Mouse (Mus musculus) hindbrain, postnatal 0 days (tissue): ENCODE data around the gene Cpne4. TPM values are rescaled to one million over a fixed set of nuclear protein-coding genes. Genes with fewer than 3 reads are reported as not detected.

Experiments
- ATAC-seq: fragments of 200-750 bp; cut with Nextera tagmentation; 2 replicates; pipeline ENCODE4 v1.8.0; 2017; ENCODE audit warnings: mild to moderate bottlenecking, moderate TSS enrichment, moderate library complexity
- DNase-seq: peaks from one replicate; pipeline ENCODE4 v3.0.0-alpha.2; 2015; ENCODE audit warnings: low spot score
- H3K27ac ChIP-seq: fragments of 300-500 bp; sonication (generic); 2 replicates; pipeline ENCODE4 v1.5.1; 2014; ENCODE audit warnings: mild to moderate bottlenecking
- H3K27me3 ChIP-seq: fragments of 300-500 bp; sonication (generic); 2 replicates; pipeline ENCODE4 v1.6.1; 2014; ENCODE audit warnings: low read length, mixed read lengths; ENCODE audit not compliant: insufficient read depth
- H3K36me3 ChIP-seq: fragments of 300-500 bp; sonication (generic); 2 replicates; pipeline ENCODE4 v1.6.1; 2014; ENCODE audit warnings: low read length, mixed read lengths; ENCODE audit not compliant: insufficient read depth
- H3K4me1 ChIP-seq: fragments of 300-500 bp; sonication (generic); 2 replicates; pipeline ENCODE4 v1.6.1; 2014; ENCODE audit warnings: antibody characterized with exemption, low read length, mixed read lengths; ENCODE audit not compliant: insufficient read depth
- H3K4me2 ChIP-seq: fragments of 300-500 bp; sonication (generic); 2 replicates; pipeline ENCODE4 v1.6.1; 2014; ENCODE audit warnings: low read depth, mild to moderate bottlenecking, low read length, moderate library complexity, mixed read lengths
- H3K4me3 ChIP-seq: fragments of 300-500 bp; sonication (generic); 2 replicates; pipeline ENCODE4 v1.5.1; 2014; ENCODE audit warnings: low read length
- H3K9ac ChIP-seq: fragments of 300-500 bp; sonication (generic); replicated peaks from 2 replicates; pipeline ENCODE4 v1.6.1; 2014; ENCODE audit warnings: mild to moderate bottlenecking, low read length, moderate library complexity, mixed read lengths
- H3K9me3 ChIP-seq: fragments of 300-500 bp; sonication (generic); 2 replicates; pipeline ENCODE4 v1.6.1; 2016; ENCODE audit warnings: low read length, mixed read lengths
- CTCF ChIP-seq: IDR thresholded peaks from 2 replicates; pipeline ENCODE4 v1.5.1; 2016; ENCODE audit warnings: antibody characterized with exemption, control low read depth, low read depth
- WGBS: fragments of 180-500 bp; shearing (Covaris S2); extraction: QIAGEN DNeasy Blood & Tissue Kit; methylation state at CpG from one replicate; pipeline ENCODE4 v1.1.7; 2014; 5-methylcytosine and 5-hydroxymethylcytosine counted together
- polyA plus RNA-seq: library from polyadenylated mRNA; unstranded; fragments of >200 nt; fragmentation: Nextera tagmentation; extraction: Ambion mirVana; gene quantifications from 2 replicates; pipeline ENCODE4 v1.2.1, GENCODE M21; 2015
- total RNA-seq: library from RNA; depleted of rRNA; stranded (reverse); fragments of >200 nt; gene quantifications from 2 replicates; pipeline ENCODE4 v1.2.3, GENCODE M21; 2014

Gene Cpne4
- total and polyA plus RNA-seq, 2 experiments from 2014 or later: 10.9 to 19.3 TPM

DNA sequence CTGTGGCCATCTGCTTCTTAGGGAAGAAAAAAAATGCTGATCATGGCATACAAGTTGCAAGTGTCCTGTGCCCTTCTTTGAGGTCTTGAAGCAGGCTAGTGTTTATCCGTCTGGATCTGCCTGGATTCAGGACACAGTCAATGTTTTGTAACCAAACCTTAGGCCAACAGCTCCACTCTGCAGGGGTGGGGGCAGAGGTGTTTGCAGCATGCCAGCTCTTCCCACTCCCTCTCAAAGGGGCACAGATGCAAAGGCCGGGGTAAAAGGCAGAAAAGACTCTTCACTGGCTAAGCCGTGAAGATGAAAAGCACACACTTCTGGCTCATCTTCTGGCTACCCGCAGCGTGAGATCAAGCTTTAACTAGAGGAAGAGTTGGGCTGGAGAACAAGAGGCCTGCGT is 69.6 kb downstream of the Cpne4 start:
- Histone ChIP-seq H3K27ac (no peak overlapping the region), H3K4me3 (no peak overlapping the region), H3K27me3 (no peaks in the 10 kb centered on the region), H3K9me3 (no peaks in the 10 kb centered on the region), H3K4me1 (no peaks in the 10 kb centered on the region), H3K36me3 (no peaks in the 10 kb centered on the region), H3K4me2 (no peak overlapping the region), H3K9ac (no peak overlapping the region)
- TF ChIP-seq CTCF: no peak
- 50% methylated on average over 6 of the region's 6 CpGs for WGBS
- ATAC-seq (no peak), DNase-seq (peak; percentile 20)

DNA sequence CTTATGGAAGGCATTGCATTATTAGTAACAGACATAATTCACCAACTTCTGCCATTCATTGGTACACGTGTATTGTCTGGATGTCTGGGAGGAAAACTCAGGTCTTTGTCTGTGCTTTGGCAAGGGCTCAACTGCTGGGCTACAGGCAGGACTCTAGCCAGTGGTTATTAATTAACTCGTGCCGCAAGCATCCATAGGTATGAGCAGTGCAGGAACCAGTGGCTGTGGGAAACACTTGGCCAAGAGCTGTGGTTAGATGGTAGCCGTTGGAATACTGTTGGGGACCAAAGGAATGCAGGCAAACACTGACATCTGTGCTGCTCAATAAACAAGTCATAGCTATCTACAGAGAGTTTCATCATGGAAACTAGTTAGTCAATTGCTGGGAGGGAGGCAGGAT is 76.5 kb downstream of the Cpne4 start:
- Histone ChIP-seq H3K9me3 (no peaks in the 10 kb centered on the region), H3K4me3 (no peak overlapping the region), H3K27me3 (no peaks in the 10 kb centered on the region), H3K4me2 (no peak overlapping the region), H3K27ac (no peak overlapping the region), H3K4me1 (no peaks in the 10 kb centered on the region), H3K36me3 (no peaks in the 10 kb centered on the region), H3K9ac (no peak overlapping the region)
- WGBS: 57% methylated on average over 4 of the region's 4 CpGs
- TF ChIP-seq CTCF: no peak
- no peak for DNase-seq
- ATAC-seq: no peak

DNA sequence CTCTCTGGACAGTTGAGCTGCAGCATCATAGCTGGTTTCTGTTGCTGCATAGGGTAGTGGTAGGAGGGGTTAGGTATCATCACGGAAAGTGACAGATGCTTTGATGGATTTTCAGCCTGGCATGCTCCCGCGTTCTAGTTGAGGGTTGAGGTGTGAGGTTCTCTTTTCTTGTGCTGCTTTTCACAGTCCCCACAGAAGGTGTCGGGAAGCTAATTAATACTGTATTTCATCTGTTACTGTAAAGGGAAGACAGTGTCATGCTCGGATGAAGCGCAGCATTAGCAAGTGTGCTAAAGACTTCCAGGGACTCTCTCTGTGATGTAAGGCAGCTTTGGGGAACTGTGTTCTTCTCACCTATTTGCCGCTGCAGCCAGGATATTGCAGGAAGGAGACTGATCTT is 80.7 kb downstream of the Cpne4 start:
- Histone ChIP-seq H3K27me3 (no peaks in the 10 kb centered on the region), H3K27ac (no peak overlapping the region), H3K4me1 (no peaks in the 10 kb centered on the region), H3K4me2 (no peak overlapping the region), H3K9me3 (no peaks in the 10 kb centered on the region), H3K4me3 (no peak overlapping the region), H3K36me3 (no peaks in the 10 kb centered on the region), H3K9ac (no peak overlapping the region)
- TF ChIP-seq CTCF: no peak
- ATAC-seq (no peak), DNase-seq (no peak)
- WGBS: 59% methylated on average over 7 of the region's 7 CpGs

DNA sequence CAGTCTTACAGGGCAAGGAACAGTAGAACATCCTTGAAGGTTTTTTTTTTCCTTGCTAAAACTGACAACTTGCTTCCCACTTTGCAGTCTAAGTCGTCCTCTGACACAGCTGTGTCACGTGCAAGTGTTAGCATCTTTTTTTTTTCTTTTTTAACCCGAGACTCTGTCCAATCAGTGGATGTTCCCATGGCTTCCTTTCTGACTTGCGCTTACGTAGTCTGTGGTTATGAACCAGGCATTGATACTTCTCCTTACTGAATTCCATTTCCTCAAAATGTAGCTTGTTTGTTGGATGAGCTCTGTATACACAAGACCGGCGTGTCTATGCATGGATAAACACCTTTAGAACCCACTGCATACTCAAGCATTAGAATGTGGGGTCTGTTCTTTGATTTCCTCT is 82.2 kb downstream of the Cpne4 start:
- TF ChIP-seq CTCF: no peak
- ATAC-seq (no peak), DNase-seq (no peak)
- Histone ChIP-seq H3K9me3 (no peaks in the 10 kb centered on the region), H3K4me3 (no peak overlapping the region), H3K36me3 (no peaks in the 10 kb centered on the region), H3K4me1 (no peaks in the 10 kb centered on the region), H3K27me3 (no peaks in the 10 kb centered on the region), H3K9ac (no peak overlapping the region), H3K4me2 (no peak overlapping the region), H3K27ac (no peak overlapping the region)
- 78% methylated on average over 7 of the region's 7 CpGs for WGBS

DNA sequence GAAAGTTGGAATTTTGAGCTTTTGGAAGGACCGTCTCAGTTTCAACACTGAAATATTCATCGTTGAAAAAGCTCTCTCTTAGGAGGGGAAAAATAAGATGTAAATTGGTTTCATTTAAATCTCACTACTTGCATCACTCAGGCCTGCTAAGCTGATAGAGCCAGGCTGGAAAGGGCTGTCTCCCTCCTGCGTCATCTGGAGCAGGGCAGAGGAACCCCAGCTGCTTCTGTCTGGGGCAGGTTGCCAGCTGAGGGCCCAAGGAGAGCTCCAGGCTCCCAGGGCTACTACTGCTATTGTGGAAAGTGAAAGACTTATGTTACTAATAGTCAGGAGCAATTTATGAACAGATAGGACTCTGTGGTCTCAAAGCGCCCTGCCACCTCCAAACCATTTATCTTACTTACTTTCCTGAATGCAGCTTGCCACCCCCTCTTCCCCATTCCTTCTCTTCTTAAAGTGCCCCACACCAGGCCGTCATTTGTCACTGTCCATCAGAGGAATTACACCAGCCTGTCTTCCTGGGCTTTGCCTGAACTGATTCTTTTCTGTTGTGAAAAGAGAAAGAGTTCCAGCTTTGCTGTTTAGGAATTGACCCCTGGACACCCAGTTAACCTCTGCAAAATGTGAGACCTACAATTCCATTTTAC is 99.4 kb downstream of the Cpne4 start:
- Histone ChIP-seq H3K4me1 (no peaks in the 10 kb centered on the region), H3K9ac (no peak overlapping the region), H3K36me3 (no peaks in the 10 kb centered on the region), H3K27ac (no peak overlapping the region), H3K4me2 (no peak overlapping the region), H3K27me3 (no peaks in the 10 kb centered on the region), H3K4me3 (no peak overlapping the region), H3K9me3 (no peaks in the 10 kb centered on the region)
- no peak for TF ChIP-seq CTCF
- ATAC-seq (no peak), DNase-seq (peak; percentile 29)
- WGBS: 48% methylated on average over 5 of the region's 5 CpGs

DNA sequence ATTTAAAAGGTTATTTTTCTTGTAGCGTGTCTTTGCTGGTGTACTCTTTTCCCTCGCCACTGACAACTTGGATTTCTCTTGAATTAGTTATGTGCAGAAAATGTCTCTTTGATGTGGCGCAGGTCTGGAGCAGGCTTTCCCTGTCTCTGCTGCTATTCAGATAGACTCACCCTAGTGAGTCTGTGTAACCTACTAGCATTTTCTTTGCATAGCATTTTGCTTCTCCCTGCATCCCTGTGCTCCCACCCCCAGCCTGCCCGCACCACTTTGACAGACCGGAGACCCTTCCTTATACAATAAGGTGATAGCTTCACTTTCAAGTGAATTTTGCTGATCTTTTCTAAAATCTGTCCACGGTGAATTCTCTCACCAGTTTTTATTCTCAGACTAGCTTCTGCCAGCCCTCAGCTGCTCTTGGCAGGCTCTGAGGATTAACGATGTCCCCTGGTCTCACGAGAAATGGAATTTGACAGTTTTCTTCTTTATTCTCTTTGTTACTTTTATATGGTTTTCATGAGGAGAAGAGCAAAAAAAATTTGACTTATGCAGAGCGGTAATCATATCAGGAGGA is 105.7 kb downstream of the Cpne4 start:
- ATAC-seq (no peak), DNase-seq (peak; percentile 31)
- H3K4me2 ChIP-seq: peak overlapping the region; percentile 11
- H3K36me3 ChIP-seq: no peaks in the 10 kb centered on the region
- H3K4me1 ChIP-seq: no peaks in the 10 kb centered on the region
- H3K9me3 ChIP-seq: no peaks in the 10 kb centered on the region
- H3K4me3 ChIP-seq: no peak overlapping the region
- H3K9ac ChIP-seq: no peak overlapping the region
- no peaks in the 10 kb centered on the region for H3K27me3 ChIP-seq
- H3K27ac ChIP-seq: no peak overlapping the region
- no peak for TF ChIP-seq CTCF
- 45% methylated on average over 9 of the region's 9 CpGs for WGBS

DNA sequence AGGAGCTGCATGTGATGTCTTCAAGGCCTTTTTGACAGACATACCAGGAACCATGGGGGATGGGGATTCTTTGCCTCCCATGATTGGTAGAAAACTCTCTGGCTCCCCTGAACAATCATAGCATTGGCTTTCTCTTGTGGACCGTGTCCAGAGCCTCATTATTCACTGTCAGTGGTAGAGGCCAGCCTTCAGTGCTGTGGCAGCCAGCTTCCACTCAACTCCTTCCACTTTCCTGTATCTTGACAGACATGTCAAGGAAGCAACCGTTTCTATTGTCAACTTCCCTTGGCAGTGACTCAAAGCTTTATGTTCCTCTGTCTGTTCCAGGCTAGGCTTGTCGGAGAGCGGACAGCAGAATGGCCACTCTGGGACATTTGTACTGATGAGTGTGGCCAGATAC is 112.7 kb downstream of the Cpne4 start:
- no peak overlapping the region for H3K27ac ChIP-seq
- DNase-seq: no peak

More for the DNA sequence above, 112.7 kb downstream of the Cpne4 start:
- Histone ChIP-seq H3K4me1 (no peaks in the 10 kb centered on the region), H3K4me3 (no peak overlapping the region), H3K9me3 (no peaks in the 10 kb centered on the region), H3K27me3 (no peaks in the 10 kb centered on the region), H3K4me2 (no peak overlapping the region), H3K36me3 (no peaks in the 10 kb centered on the region), H3K9ac (no peak overlapping the region)
- TF ChIP-seq CTCF: no peak
- WGBS: 29% methylated on average over 4 of the region's 4 CpGs
- no peak for ATAC-seq
